8 mouse cellular contexts compared by ENCODE assay signal in the genomic region with DNA sequence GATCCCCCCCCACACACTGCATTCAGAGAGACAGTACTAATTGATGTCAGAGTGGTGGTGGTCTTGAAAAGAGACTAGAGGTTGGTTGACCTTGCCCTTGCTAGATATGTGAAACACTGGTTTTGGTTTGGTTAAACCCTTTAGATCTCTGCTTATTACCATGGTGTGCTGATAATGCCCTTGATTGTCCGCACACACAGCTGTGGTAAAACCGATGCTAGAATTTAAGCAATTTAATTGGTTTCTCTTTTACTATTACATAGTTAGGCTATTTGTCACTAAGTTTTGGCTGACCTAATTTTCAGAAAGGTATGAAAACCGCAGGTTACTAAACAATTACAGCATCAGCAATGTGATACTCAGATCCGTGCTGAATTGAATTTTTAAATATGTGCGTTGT. TPM values are rescaled to one million over a fixed set of nuclear protein-coding genes. Genes with fewer than 3 reads are reported as not detected.
DNase-seq lines count a peak whose midpoint lies in the region; ATAC-seq and TF ChIP-seq lines count a peak whose summit lies in the region.

No protein-coding gene starts in this region.

- ATAC-seq in kidney, embryonic 14.5 days (ENCODE audit: low FRiP score, low TSS enrichment) = no peak
- ATAC-seq in hindbrain, embryonic 16.5 days = no peak
- ATAC-seq in midbrain, embryonic 16.5 days = no peak

- peaks cover under 1% of the 10 kb centered on the region; the same call in 1 of the 2 replicates for H3K9me3 ChIP-seq in kidney, embryonic 14.5 days (ENCODE audit: control insufficient read depth, low read length)
- H3K9me3 ChIP-seq in MEL (replicated peaks; ENCODE audit: insufficient read depth, low read length) = no peaks in the 10 kb centered on the region
- H3K9me3 ChIP-seq in hindbrain, embryonic 16.5 days (ENCODE audit: control insufficient read depth, low read length) = peaks cover 1% of the 10 kb centered on the region; the same call in 1 of the 2 replicates
- no peaks in the 10 kb centered on the region for H3K9me3 ChIP-seq in midbrain, embryonic 16.5 days (replicated peaks; ENCODE audit: control insufficient read depth, low read length, poor library complexity, severe bottlenecking)

- no peaks in the 10 kb centered on the region for H3K36me3 ChIP-seq in kidney, embryonic 14.5 days (ENCODE audit: control insufficient read depth, insufficient read depth, low read length)
- peaks cover 0 to 25% of the 10 kb centered on the region in 2 experiments; a peak in 2 of 4 replicates for H3K36me3 ChIP-seq in MEL (ENCODE audit: control insufficient read depth in 1 of 2, insufficient read depth in 2 of 2, low read length in 2 of 2)
- H3K36me3 ChIP-seq in hindbrain, embryonic 16.5 days (ENCODE audit: control insufficient read depth, insufficient read depth, low read length) = no peaks in the 10 kb centered on the region
- H3K36me3 ChIP-seq in midbrain, embryonic 16.5 days (ENCODE audit: control insufficient read depth, insufficient read depth, low read length) = no peaks in the 10 kb centered on the region

- no peaks in the 10 kb centered on the region for H3K27me3 ChIP-seq in kidney, embryonic 14.5 days (ENCODE audit: control insufficient read depth, insufficient read depth, low read length)
- no peaks in the 10 kb centered on the region for H3K27me3 ChIP-seq in MEL (ENCODE audit: control insufficient read depth in 1 of 2, insufficient read depth in 2 of 2, low read length in 2 of 2)
- no peaks in the 10 kb centered on the region for H3K27me3 ChIP-seq in hindbrain, embryonic 16.5 days (replicated peaks; ENCODE audit: control insufficient read depth, insufficient read depth, low read length)
- no peaks in the 10 kb centered on the region for H3K27me3 ChIP-seq in midbrain, embryonic 16.5 days (ENCODE audit: control insufficient read depth, insufficient read depth, low read depth, low read length)

- H3K4me1 ChIP-seq in kidney, embryonic 14.5 days (ENCODE audit: control insufficient read depth, insufficient read depth, low read length) = peaks cover 18% of the 10 kb centered on the region
- peaks cover 15 to 17% of the 10 kb centered on the region in 2 experiments for H3K4me1 ChIP-seq in MEL (ENCODE audit: control insufficient read depth in 1 of 2, insufficient read depth in 2 of 2, low read length in 2 of 2)
- peaks cover 14% of the 10 kb centered on the region for H3K4me1 ChIP-seq in hindbrain, embryonic 16.5 days (ENCODE audit: control insufficient read depth, insufficient read depth, low read depth, low read length)
- peaks cover 14% of the 10 kb centered on the region for H3K4me1 ChIP-seq in midbrain, embryonic 16.5 days (ENCODE audit: control insufficient read depth, insufficient read depth, low read length)

- TF ChIP-seq CTCF in MEL (IDR thresholded peaks at IDR 0.05 in 2 of 3, conservative IDR thresholded peaks at IDR 0.05 in 1 of 3; ENCODE audit: control insufficient read depth in 1 of 3, insufficient read depth in 1 of 3, low read depth in 2 of 3, low read length in 3 of 3, poor library complexity in 1 of 3, severe bottlenecking in 1 of 3) = no peak

- H3K27ac ChIP-seq in kidney, embryonic 14.5 days (ENCODE audit: low read depth, low read length) = no peak overlapping the region
- no peak overlapping the region; the same call in 1 of the 2 replicates for H3K27ac ChIP-seq in MEL (ENCODE audit: control insufficient read depth, low read depth, low read length)
- H3K27ac ChIP-seq in hindbrain, embryonic 16.5 days (ENCODE audit: low read depth, low read length) = no peak overlapping the region
- no peak overlapping the region for H3K27ac ChIP-seq in midbrain, embryonic 16.5 days (ENCODE audit: low read length)

- H3K4me3 ChIP-seq in kidney, embryonic 14.5 days (ENCODE audit: low read length) = peak overlapping the region; percentile 90
- H3K4me3 ChIP-seq in MEL (ENCODE audit: control insufficient read depth in 1 of 2, insufficient read depth in 1 of 2, low read depth in 2 of 2, low read length in 2 of 2) = peak overlapping the region; percentile 67 to 81
- H3K4me3 ChIP-seq in hindbrain, embryonic 16.5 days (ENCODE audit: low read length) = peak overlapping the region; percentile 93
- peak overlapping the region; percentile 88 for H3K4me3 ChIP-seq in midbrain, embryonic 16.5 days (ENCODE audit: low read depth, low read length)

- no peak for DNase-seq in kidney, adult 11 months
- DNase-seq in MEL (ENCODE audit: low read depth, low spot score) = peak; percentile 70
- no peak for DNase-seq in adrenal gland, adult 2 months
- no peak for DNase-seq in spleen, postnatal 14 days (ENCODE audit: low spot score in 2 of 2)
- no peak for DNase-seq in kidney, postnatal 14 days

- TF ChIP-seq POLR2A in MEL (IDR thresholded peaks at IDR 0.05; ENCODE audit: control insufficient read depth in 1 of 2, insufficient read depth in 1 of 2, low read depth in 1 of 2, low read length in 2 of 2, poor library complexity in 1 of 2) = no peak

- WGBS in kidney, embryonic 14.5 days = 30% methylated on average over 5 of the region's 5 CpGs
- WGBS in hindbrain, embryonic 16.5 days = 51% methylated on average over 5 of the region's 5 CpGs
- WGBS in midbrain, embryonic 16.5 days = 46% methylated on average over 5 of the region's 5 CpGs

- peak overlapping the region; percentile 94 for H3K9ac ChIP-seq in kidney, embryonic 14.5 days (ENCODE audit: low read depth, low read length)
- peak overlapping the region; percentile 90 for H3K9ac ChIP-seq in MEL (ENCODE audit: control insufficient read depth, low read depth, low read length, poor library complexity, severe bottlenecking)
- peak overlapping the region; percentile 95; the same call in 1 of the 2 replicates for H3K9ac ChIP-seq in hindbrain, embryonic 16.5 days (ENCODE audit: low read depth, low read length)
- H3K9ac ChIP-seq in midbrain, embryonic 16.5 days (ENCODE audit: low read depth, low read length) = peak overlapping the region; percentile 92; the same call in 1 of the 2 replicates

- TF ChIP-seq RAD21 in MEL (IDR thresholded peaks at IDR 0.05; ENCODE audit: low read depth, low read length) = no peak

- peak overlapping the region; percentile 72 for H3K4me2 ChIP-seq in kidney, embryonic 14.5 days (replicated peaks; ENCODE audit: low read depth, low read length)
- peak overlapping the region; percentile 86 for H3K4me2 ChIP-seq in hindbrain, embryonic 16.5 days (ENCODE audit: low read length)
- H3K4me2 ChIP-seq in midbrain, embryonic 16.5 days (ENCODE audit: low read length) = peak overlapping the region; percentile 96

- TF ChIP-seq EP300 in MEL (IDR thresholded peaks at IDR 0.05; ENCODE audit: low read depth in 1 of 2, low read length in 2 of 2) = no peak

- peaks cover 44% of the 10 kb centered on the region for H3K79me2 ChIP-seq in MEL (ENCODE audit: control insufficient read depth, insufficient read depth, low read length, poor library complexity)

TF ChIP-seq in MEL, 35 proteins besides CTCF, POLR2A, EP300 and RAD21:
- no peak for TF ChIP-seq CHD1 (IDR thresholded peaks at IDR 0.05; ENCODE audit: low read depth, low read length)
- no peak for TF ChIP-seq POLR2AphosphoS2 (IDR thresholded peaks at IDR 0.05; ENCODE audit: low read length)
- no peak for TF ChIP-seq MAX (IDR thresholded peaks at IDR 0.05; ENCODE audit: low read length)
- no peak for TF ChIP-seq ZMIZ1 (IDR thresholded peaks at IDR 0.05; ENCODE audit: low read depth, low read length)
- TF ChIP-seq KAT2A (conservative IDR thresholded peaks at IDR 0.05; ENCODE audit: low read depth, low read length) = no peak
- TF ChIP-seq GATA1 (IDR thresholded peaks at IDR 0.05; ENCODE audit: low read depth, low read length) = no peak
- no peak for TF ChIP-seq MXI1 (IDR thresholded peaks at IDR 0.05; ENCODE audit: low read depth, low read length)
- TF ChIP-seq MEF2A (IDR thresholded peaks at IDR 0.05; ENCODE audit: extremely low read depth, insufficient replicate concordance, low read depth, low read length, poor library complexity, severe bottlenecking) = no peak
- no peak for TF ChIP-seq BHLHE40 (IDR thresholded peaks at IDR 0.05; ENCODE audit: borderline replicate concordance, low read depth, low read length)
- no peak for TF ChIP-seq TCF12 (IDR thresholded peaks at IDR 0.05; ENCODE audit: low read depth, low read length)
- TF ChIP-seq GABPA (IDR thresholded peaks at IDR 0.05; ENCODE audit: low read depth, low read length) = no peak

RNA-seq across cellular contexts. Expression of gene Ric1, which starts 1.6 kb away (rescaled TPM):
- 17.4 and 19.3 TPM in 2 replicates for polyA plus RNA-seq in kidney, embryonic 14.5 days (2014; fragmentation: Nextera tagmentation; extraction: Ambion mirVana)
- 41.0 and 43.8 TPM in 2 replicates for total RNA-seq in MEL (2012; rRNA removed)
- polyA plus RNA-seq in MEL (2012; ENCODE audit: insufficient read depth in 1 of 2, insufficient read length in 2 of 2, low read depth in 1 of 2, low replicate concordance in 2 of 2, missing spikeins in 1 of 2) = 10 to 100 TPM; 54.2 to 77.2 TPM
- polyA plus RNA-seq in hindbrain, embryonic 16.5 days (2015; fragmentation: Nextera tagmentation; extraction: Ambion mirVana) = 10.2 and 10.6 TPM in 2 replicates
- 12.4 and 12.6 TPM in 2 replicates for polyA plus RNA-seq in midbrain, embryonic 16.5 days (2015; fragmentation: Nextera tagmentation; extraction: Ambion mirVana)
- total RNA-seq in adrenal gland, adult 2 months (2021) = 10 to 100 TPM; 25.9 to 40.3 TPM
- 7.5 and 7.9 TPM in 2 replicates for polyA plus RNA-seq in adrenal gland, adult 2 months (2012; rRNA removed)
